Mouse (Mus musculus): ENCODE data around the gene Tmem87b.

Tmem87b gene

GRCm38 (mm10) chr2:128817786-128818681 is at the start of gene Tmem87b:
TSS of gene Tmem87b (plus strand) at chr2:128818118.
- peak; percentile 92 for DNase-seq (ENCODE audit: low spot score)

- DNase-seq (ENCODE audit: low spot score) = no peak
Measured at GRCm38 (mm10) chr2:128768545-128769247, 49.2 kb upstream of the Tmem87b start.

- no peak for DNase-seq (ENCODE audit: low spot score)
Measured at GRCm38 (mm10) chr2:128770557-128770956, 47.4 kb upstream of the Tmem87b start.

- peak; percentile 13 for DNase-seq (ENCODE audit: low spot score)
Measured at GRCm38 (mm10) chr2:128771048-128771447, 46.9 kb upstream of the Tmem87b start.

- no peak for DNase-seq (ENCODE audit: low spot score)
Measured at GRCm38 (mm10) chr2:128771750-128772338, 46.1 kb upstream of the Tmem87b start.

DNA sequence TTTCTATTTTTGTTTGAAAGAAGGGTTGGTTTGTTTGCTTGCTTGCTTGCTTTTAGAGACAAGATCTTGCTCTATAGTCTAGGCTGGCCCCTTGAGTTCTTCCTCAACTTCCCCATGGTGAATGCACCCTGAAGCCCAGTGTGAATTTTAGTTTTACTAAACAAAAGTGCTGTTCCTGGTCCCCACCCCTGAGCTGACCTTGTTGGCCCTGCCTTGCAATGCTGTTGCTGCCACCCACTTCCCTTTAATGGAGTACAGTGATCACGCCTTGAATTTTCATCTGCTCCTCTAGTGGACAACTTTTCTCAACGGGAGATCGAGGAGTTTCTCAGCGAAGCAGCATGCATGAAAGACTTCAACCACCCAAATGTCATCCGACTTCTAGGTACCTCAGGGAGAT is 35.7 kb upstream of the Tmem87b start:
- no peak for DNase-seq (ENCODE audit: low spot score)

- DNase-seq (ENCODE audit: low spot score) = no peak
Measured at GRCm38 (mm10) chr2:128783660-128784345, 34.1 kb upstream of the Tmem87b start.

GRCm38 (mm10) chr2:128784814-128785213 is 33.1 kb upstream of the Tmem87b start:
- no peak for DNase-seq (ENCODE audit: low spot score)

DNA sequence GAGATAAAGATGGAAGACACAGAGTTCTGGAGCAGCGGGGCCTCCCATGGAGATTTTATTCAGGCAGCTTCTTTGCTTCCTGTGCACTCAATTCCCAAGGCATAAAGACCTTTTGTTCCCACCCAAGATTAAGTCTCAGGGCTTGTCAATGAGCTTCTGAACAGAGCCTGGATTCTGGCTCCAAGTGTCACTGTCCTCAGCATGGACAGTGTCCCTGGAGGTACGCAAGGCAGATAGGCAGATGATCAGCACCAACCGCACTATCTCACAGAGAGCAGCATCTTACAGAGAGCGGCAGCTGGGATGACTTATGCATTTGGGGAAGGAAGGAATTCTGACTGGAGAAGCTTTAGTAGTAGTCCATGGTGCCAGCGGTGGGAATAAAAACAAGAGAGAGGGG is 31.6 kb upstream of the Tmem87b start:
- no peak for DNase-seq (ENCODE audit: low spot score)

GRCm38 (mm10) chr2:128786795-128787194 is 31.1 kb upstream of the Tmem87b start:
- DNase-seq (ENCODE audit: low spot score) = no peak

GRCm38 (mm10) chr2:128787805-128788204 is 30.1 kb upstream of the Tmem87b start:
- DNase-seq (ENCODE audit: low spot score) = no peak

DNA sequence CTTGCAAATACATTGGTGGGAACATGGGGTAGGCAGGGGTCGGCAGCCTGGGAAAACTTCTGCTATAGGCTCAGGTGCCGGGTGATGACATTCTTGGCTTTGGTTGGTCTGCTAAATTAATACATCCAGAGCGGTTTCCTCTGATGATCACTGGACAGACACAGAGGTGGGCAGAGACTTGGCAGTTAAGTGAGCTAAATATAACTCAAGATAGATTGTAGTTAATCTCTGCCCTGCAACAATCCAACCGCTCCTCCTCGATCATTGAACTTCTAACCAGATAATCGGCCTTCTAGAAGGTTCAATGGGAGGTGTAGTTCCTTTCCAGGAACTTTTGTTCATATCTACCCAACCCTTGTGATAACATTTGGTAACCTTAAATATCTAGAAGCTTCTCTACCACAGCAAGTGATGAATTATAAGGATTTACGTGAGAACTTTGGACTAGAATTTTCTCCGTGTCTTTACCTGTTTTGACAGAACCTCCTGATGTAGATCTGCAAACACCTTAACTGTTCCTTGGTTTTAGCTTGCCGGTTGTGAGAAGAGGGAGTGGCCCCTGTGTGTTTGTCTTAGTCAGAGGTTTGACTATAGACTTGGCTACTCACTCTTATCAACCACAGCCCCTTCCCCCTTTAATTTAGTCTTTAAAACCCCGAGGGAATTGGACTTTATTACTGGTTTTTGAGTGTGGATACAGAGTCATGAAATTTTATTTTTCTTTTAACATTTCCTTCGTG is 26.9 kb upstream of the Tmem87b start:
- DNase-seq (ENCODE audit: low spot score) = no peak

DNA sequence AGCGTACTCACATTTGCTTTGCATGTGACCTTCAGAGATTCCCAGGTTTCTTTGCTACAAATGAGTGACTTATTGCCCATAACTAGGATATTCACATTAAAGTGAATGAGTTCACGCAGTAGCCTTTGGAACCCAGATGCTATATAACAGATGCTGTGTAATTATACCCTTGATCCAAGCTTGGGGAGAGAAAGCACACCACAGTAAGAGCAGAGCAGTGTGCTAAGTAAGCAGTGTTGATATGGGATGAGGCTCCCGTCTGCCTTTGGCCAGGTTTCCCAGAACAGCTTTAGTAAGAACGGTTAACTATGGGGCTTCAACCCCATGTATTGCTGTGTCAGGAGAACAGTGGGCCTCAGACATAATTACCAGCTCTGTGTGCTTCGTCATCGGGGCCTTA is 24.0 kb upstream of the Tmem87b start:
- no peak for DNase-seq (ENCODE audit: low spot score)

- DNase-seq (ENCODE audit: low spot score) = no peak
Measured at GRCm38 (mm10) chr2:128796463-128796862, 21.5 kb upstream of the Tmem87b start.

DNA sequence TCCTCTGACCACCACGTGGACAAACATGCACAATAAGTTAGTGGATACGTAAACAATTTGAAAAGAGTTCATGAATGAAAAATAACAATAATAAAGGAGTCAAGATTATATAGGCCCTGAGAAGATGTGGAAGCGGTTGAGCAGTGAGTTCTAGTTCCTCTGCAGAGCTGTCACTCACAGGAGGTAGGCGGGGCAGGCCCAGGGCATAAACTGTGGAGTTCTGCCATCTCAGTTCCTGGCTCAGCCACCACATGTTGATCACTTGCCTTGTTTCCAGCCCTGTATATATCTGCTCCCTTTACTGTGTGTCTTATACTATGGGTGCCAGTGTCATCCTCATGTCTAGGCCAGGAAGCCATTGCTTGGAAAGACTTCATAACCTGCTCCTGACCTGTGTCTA is 14.5 kb upstream of the Tmem87b start:
- DNase-seq (ENCODE audit: low spot score) = no peak

DNA sequence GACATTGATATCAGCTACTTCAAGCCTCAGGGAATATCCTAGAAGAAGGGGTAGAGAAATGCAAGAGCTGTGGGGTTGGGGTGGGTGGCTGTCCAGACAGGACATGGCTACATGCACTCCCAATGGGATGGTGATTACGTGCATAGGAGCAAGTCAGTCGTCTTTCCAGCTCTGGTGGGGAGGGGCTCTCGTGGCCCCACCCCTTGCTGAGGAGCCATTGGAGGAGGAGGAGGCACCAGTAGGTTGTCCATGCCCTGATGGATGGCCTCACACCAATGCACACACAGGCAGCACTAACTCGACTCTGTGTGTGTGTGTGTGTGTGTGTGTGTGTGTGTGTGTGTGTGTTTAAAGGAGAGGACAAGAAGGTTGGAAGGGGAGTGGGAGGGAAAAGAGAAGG is 12.6 kb upstream of the Tmem87b start:
- DNase-seq (ENCODE audit: low spot score) = no peak

- DNase-seq (ENCODE audit: low spot score) = peak; percentile 18
Measured at GRCm38 (mm10) chr2:128806561-128806960, 11.4 kb upstream of the Tmem87b start.

DNA sequence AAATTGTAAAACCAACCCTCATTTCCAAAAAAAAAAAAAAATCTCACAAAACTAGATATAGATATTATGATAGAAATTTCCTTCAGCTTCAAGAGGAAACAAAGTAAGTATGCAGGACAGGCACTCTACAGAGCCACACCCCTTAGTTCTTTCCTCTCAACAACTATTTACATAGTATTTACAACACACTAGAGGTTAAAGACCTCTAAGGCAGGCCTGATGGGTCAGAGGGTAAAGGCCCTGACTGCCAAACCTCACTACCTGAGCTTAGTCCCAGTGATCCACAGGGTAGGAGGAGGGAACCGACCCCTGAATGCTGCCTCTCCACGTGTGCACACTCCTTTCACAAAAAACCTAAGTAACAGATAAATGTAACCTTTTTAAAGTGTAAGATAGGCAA is 5.2 kb upstream of the Tmem87b start:
- DNase-seq (ENCODE audit: low spot score) = no peak

- no peak for DNase-seq (ENCODE audit: low spot score)
Measured at GRCm38 (mm10) chr2:128816311-128816710, 1.6 kb upstream of the Tmem87b start.

DNA sequence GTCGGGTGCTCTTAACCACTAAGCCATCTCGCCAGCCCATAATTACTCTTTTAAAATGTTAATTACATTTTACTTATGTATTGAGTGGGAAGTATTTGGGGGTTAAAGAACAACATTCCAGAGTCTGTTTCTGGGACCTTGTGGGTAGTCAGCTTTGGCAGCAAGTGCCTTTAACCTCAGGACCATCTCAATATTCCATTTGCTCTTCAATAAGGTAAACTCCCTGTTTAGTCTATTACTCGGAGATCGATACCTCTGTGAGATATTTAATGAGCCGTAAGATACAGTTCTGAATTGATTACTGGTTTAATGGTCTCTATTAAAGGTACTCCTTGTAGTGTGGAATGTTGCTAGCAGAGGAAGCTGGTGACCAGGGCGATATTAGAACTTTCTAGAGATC is 1.0 kb upstream of the Tmem87b start:
- no peak for DNase-seq (ENCODE audit: low spot score)

DNA sequence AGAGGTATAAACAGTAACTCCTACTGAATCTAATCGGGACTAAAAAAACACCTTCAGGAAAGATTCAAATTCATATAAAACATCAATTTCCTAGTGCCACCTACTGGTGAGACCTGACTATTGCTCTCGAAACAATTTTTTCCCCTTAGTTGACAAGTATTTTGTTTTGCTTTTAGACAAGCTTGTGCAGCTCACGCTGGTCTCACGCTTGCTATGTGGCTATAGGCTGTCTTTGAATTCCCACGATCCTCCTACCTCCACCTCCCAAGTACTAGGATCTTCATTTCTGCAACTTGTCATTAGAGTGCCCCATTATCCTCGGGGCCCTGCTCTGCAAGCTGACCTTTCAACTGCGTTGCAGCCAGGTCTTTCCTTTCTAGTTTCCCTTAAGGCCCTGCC is 532 bp upstream of the Tmem87b start:
- DNase-seq (ENCODE audit: low spot score) = peak; percentile 78

Data from left cerebral cortex, adult 11 months (tissue).